9 mouse cellular contexts compared by ENCODE assay signal in genomic region chr7:52006296-52006630, GRCm38 (mm10). TPM values are rescaled to one million over a fixed set of nuclear protein-coding genes. Genes with fewer than 3 reads are reported as not detected.
DNase-seq lines count a peak whose midpoint lies in the region; ATAC-seq and TF ChIP-seq lines count a peak whose summit lies in the region.
"Had no signal": no experiment of that assay in that cellular context is flagged by ENCODE, and none has a peak within 500 bp of the region (broad histone marks: within the 10 kb centered on the region; RNA-seq: fewer than 3 reads in every experiment).

No protein-coding gene starts in this region.

- TF ChIP-seq CTCF in gastrocnemius, adult 2 months (IDR thresholded peaks at IDR 0.05): no peak
- no peak for TF ChIP-seq CTCF in E14TG2a.4 (conservative IDR thresholded peaks at IDR 0.05; ENCODE audit: low read length)

- intact Hi-C loops in gastrocnemius, adult 2 months (cut with DNase I): no loop called here

- H3K27me3 ChIP-seq in E14TG2a.4 (ENCODE audit: insufficient read depth, low read length): no peaks in the 10 kb centered on the region
- no peaks in the 10 kb centered on the region for H3K27me3 ChIP-seq in forebrain, embryonic 13.5 days
- no peaks in the 10 kb centered on the region for H3K27me3 ChIP-seq in liver, embryonic 13.5 days

- peaks cover 29% of the 10 kb centered on the region for H3K4me1 ChIP-seq in E14TG2a.4 (replicated peaks; ENCODE audit: low read depth, low read length)
- peaks cover 4% of the 10 kb centered on the region; the same call in 1 of the 2 replicates for H3K4me1 ChIP-seq in forebrain, embryonic 13.5 days
- peaks cover 35% of the 10 kb centered on the region for H3K4me1 ChIP-seq in liver, embryonic 13.5 days (replicated peaks)

- H3K36me3 ChIP-seq in E14TG2a.4 (ENCODE audit: insufficient read depth, low read length): 0 out of 2 replicates have a peak, but pooled peaks cover 5% of the 10 kb centered on the region
- H3K36me3 ChIP-seq in forebrain, embryonic 13.5 days (ENCODE audit: poor library complexity, severe bottlenecking): peaks cover 4% of the 10 kb centered on the region; the same call in 1 of the 2 replicates
- peaks cover 15% of the 10 kb centered on the region for H3K36me3 ChIP-seq in liver, embryonic 13.5 days

- under 1% methylated on average over 9 of the region's 9 CpGs for WGBS in forebrain, embryonic 13.5 days
- WGBS in liver, embryonic 13.5 days (ENCODE audit: insufficient replicate concordance): 0% methylated on average over 9 of the region's 9 CpGs

- peak overlapping the region; percentile 88 for H3K27ac ChIP-seq in gastrocnemius, adult 2 months
- no peak overlapping the region; the same call in 1 of the 2 replicates for H3K27ac ChIP-seq in forebrain, embryonic 13.5 days
- peak overlapping the region; percentile 89 for H3K27ac ChIP-seq in liver, embryonic 13.5 days

- peak overlapping the region; percentile 91 for H3K4me3 ChIP-seq in gastrocnemius, adult 2 months
- peak overlapping the region; percentile 74 for H3K4me3 ChIP-seq in E14TG2a.4 (replicated peaks; ENCODE audit: low read length)
- peak overlapping the region; percentile 71 for H3K4me3 ChIP-seq in forebrain, embryonic 13.5 days
- peak overlapping the region; percentile 87 for H3K4me3 ChIP-seq in liver, embryonic 13.5 days (replicated peaks)

- peak overlapping the region; percentile 68 for H3K4me2 ChIP-seq in forebrain, embryonic 13.5 days
- peak overlapping the region; percentile 85 for H3K4me2 ChIP-seq in liver, embryonic 13.5 days

- ATAC-seq in forebrain, embryonic 13.5 days: no peak; the same call in 1 of the 2 replicates
- no peak for ATAC-seq in liver, embryonic 13.5 days (ENCODE audit: low read depth)

- no peaks in the 10 kb centered on the region for H3K9me3 ChIP-seq in E14TG2a.4 (ENCODE audit: low read length)
- no peaks in the 10 kb centered on the region for H3K9me3 ChIP-seq in forebrain, embryonic 13.5 days (replicated peaks)
- no peaks in the 10 kb centered on the region for H3K9me3 ChIP-seq in liver, embryonic 13.5 days (replicated peaks)

- DNase-seq in gastrocnemius, adult 2 months: no peak
- DNase-seq in gastrocnemius, postnatal 10 days: no peak
- no peak for DNase-seq in liver, embryonic 13.5 days
- no peak for DNase-seq in right cerebral cortex, postnatal 14 days
- no peak for DNase-seq in gastrocnemius, postnatal 25 days
- DNase-seq in adipocyte (ENCODE audit: low spot score): no peak

- H3K9ac ChIP-seq in forebrain, embryonic 13.5 days: no peak overlapping the region
- H3K9ac ChIP-seq in liver, embryonic 13.5 days: peak overlapping the region; percentile 74

RNA-seq across cellular contexts. Expression of gene Svip, which starts 0.4 kb away (rescaled TPM):
- 10 to 100 TPM; 22.2 to 22.3 TPM for total RNA-seq in gastrocnemius, adult 2 months (2021)
- total RNA-seq in gastrocnemius, postnatal 10 days (2021): 1 to 10 TPM; 5.5 to 6.6 TPM
- 22.0 and 22.3 TPM in 2 replicates for polyA plus RNA-seq in forebrain, embryonic 13.5 days (2015; fragmentation: Nextera tagmentation; extraction: Ambion mirVana)
- polyA plus RNA-seq in liver, embryonic 13.5 days (2015; fragmentation: Nextera tagmentation; extraction: Ambion mirVana): 24.1 and 29.9 TPM in 2 replicates
- total RNA-seq in gastrocnemius, postnatal 25 days (2021): 10 to 100 TPM; 12.4 to 14.9 TPM

RNA-seq across cellular contexts. Expression of gene 1700015G11Rik, which starts 9.3 kb away (rescaled TPM):
- not detected for total RNA-seq in gastrocnemius, adult 2 months (2021)
- not detected for total RNA-seq in gastrocnemius, postnatal 10 days (2021)
- not detected in 2 replicates for polyA plus RNA-seq in forebrain, embryonic 13.5 days (2015; fragmentation: Nextera tagmentation; extraction: Ambion mirVana)
- not detected in 2 replicates for polyA plus RNA-seq in liver, embryonic 13.5 days (2015; fragmentation: Nextera tagmentation; extraction: Ambion mirVana)
- total RNA-seq in gastrocnemius, postnatal 25 days (2021): not detected
- total RNA-seq: common myeloid progenitor, adult 5-6 weeks had no signal
